Mouse (Mus musculus): ENCODE measurements around the gene Ankrd44. TPM values are rescaled to one million over a fixed set of nuclear protein-coding genes. Genes with fewer than 3 reads are reported as not detected.
A peak's percentile ranks its signal among the peaks of the same experiment; 100 is the strongest.

The Ankrd44 gene
- polyA plus RNA-seq, 1 experiment from 2014 or later, result 20.1 TPM

GRCm38 (mm10) chr1:54660674-54661073, 265.5 kb downstream of the Ankrd44 start:
- no peaks in the 10 kb centered on the region for H3K36me3 ChIP-seq
- no peak overlapping the region for H3K4me3 ChIP-seq
- H3K27me3 ChIP-seq, result no peaks in the 10 kb centered on the region
- no peak for ATAC-seq (ENCODE audit: low FRiP score, low read depth)
- no peaks in the 10 kb centered on the region for H3K9me3 ChIP-seq
- no peak overlapping the region for H3K27ac ChIP-seq (replicated peaks)
- no peak overlapping the region for H3K4me2 ChIP-seq (replicated peaks)
- 94% methylated on average over 6 of the region's 6 CpGs for WGBS
- H3K9ac ChIP-seq (replicated peaks), result no peak overlapping the region
- peaks cover 7% of the 10 kb centered on the region; the same call in 1 of the 2 replicates for H3K4me1 ChIP-seq

- WGBS, result 92% methylated on average over 4 of the region's 4 CpGs
- Histone ChIP-seq H3K27ac (replicated peaks) (no peak overlapping the region), H3K4me3 (no peak overlapping the region), H3K4me2 (replicated peaks) (no peak overlapping the region), H3K4me1 (no peaks in the 10 kb centered on the region), H3K9ac (replicated peaks) (no peak overlapping the region), H3K27me3 (no peaks in the 10 kb centered on the region), H3K36me3 (no peaks in the 10 kb centered on the region), H3K9me3 (no peaks in the 10 kb centered on the region)
- no peak for ATAC-seq (ENCODE audit: low FRiP score, low read depth)
Observed at GRCm38 (mm10) chr1:54658558-54658957, 267.6 kb downstream of the Ankrd44 start.

- Histone ChIP-seq H3K9ac (replicated peaks) (no peak overlapping the region), H3K27me3 (no peaks in the 10 kb centered on the region), H3K4me3 (no peak overlapping the region), H3K4me1 (no peaks in the 10 kb centered on the region), H3K27ac (replicated peaks) (no peak overlapping the region), H3K4me2 (replicated peaks) (no peak overlapping the region), H3K9me3 (no peaks in the 10 kb centered on the region), H3K36me3 (no peaks in the 10 kb centered on the region)
- no peak for ATAC-seq (ENCODE audit: low FRiP score, low read depth)
- WGBS, result 86% methylated on average over 5 of the region's 5 CpGs
Observed at GRCm38 (mm10) chr1:54648237-54648636, 277.9 kb downstream of the Ankrd44 start.

GRCm38 (mm10) chr1:54647335-54647745, 278.8 kb downstream of the Ankrd44 start:
- H3K9ac ChIP-seq (replicated peaks), result no peak overlapping the region
- H3K4me1 ChIP-seq, result no peaks in the 10 kb centered on the region
- 74% methylated on average over 3 of the region's 3 CpGs for WGBS
- no peaks in the 10 kb centered on the region for H3K9me3 ChIP-seq
- no peak overlapping the region for H3K4me3 ChIP-seq
- H3K4me2 ChIP-seq (replicated peaks), result no peak overlapping the region
- no peak for ATAC-seq (ENCODE audit: low FRiP score, low read depth)
- no peaks in the 10 kb centered on the region for H3K27me3 ChIP-seq
- no peaks in the 10 kb centered on the region for H3K36me3 ChIP-seq
- no peak overlapping the region for H3K27ac ChIP-seq (replicated peaks)

- H3K27ac ChIP-seq (replicated peaks), result peak overlapping the region; percentile 61; the same call in 1 of the 2 replicates
Observed at GRCm38 (mm10) chr1:54640184-54640795, 285.9 kb downstream of the Ankrd44 start.

GRCm38 (mm10) chr1:54639506-54640078, 286.6 kb downstream of the Ankrd44 start:
- H3K4me3 ChIP-seq, result no peak overlapping the region
- no peaks in the 10 kb centered on the region for H3K36me3 ChIP-seq
- H3K9me3 ChIP-seq, result no peaks in the 10 kb centered on the region
- peak overlapping the region; percentile 78 for H3K27ac ChIP-seq (replicated peaks)
- ATAC-seq (ENCODE audit: low FRiP score, low read depth), result peak; percentile 69
- no peaks in the 10 kb centered on the region for H3K27me3 ChIP-seq
- H3K9ac ChIP-seq (replicated peaks), result no peak overlapping the region
- H3K4me2 ChIP-seq (replicated peaks), result no peak overlapping the region
- peaks cover 7% of the 10 kb centered on the region; the same call in 1 of the 2 replicates for H3K4me1 ChIP-seq
- WGBS, result 50% methylated on average over 6 of the region's 6 CpGs

More at GRCm38 (mm10) chr1:54640184-54640795, 285.9 kb downstream of the Ankrd44 start:
- peak; percentile 83 for ATAC-seq (ENCODE audit: low FRiP score, low read depth)
- H3K9ac ChIP-seq (replicated peaks), result no peak overlapping the region
- no peaks in the 10 kb centered on the region for H3K9me3 ChIP-seq
- H3K27me3 ChIP-seq, result no peaks in the 10 kb centered on the region
- H3K4me1 ChIP-seq, result peaks cover 7% of the 10 kb centered on the region; the same call in 1 of the 2 replicates
- no peaks in the 10 kb centered on the region for H3K36me3 ChIP-seq
- 32% methylated on average over 5 of the region's 5 CpGs for WGBS
- no peak overlapping the region for H3K4me2 ChIP-seq (replicated peaks)
- H3K4me3 ChIP-seq, result no peak overlapping the region

- 92% methylated on average over 2 of the region's 2 CpGs for WGBS
- Histone ChIP-seq H3K9ac (replicated peaks) (no peak overlapping the region), H3K27me3 (no peaks in the 10 kb centered on the region), H3K4me1 (peaks cover 7% of the 10 kb centered on the region; the same call in 1 of the 2 replicates), H3K9me3 (no peaks in the 10 kb centered on the region), H3K4me3 (no peak overlapping the region), H3K27ac (replicated peaks) (peak overlapping the region; percentile 78), H3K36me3 (no peaks in the 10 kb centered on the region), H3K4me2 (replicated peaks) (no peak overlapping the region)
- ATAC-seq (ENCODE audit: low FRiP score, low read depth), result no peak
Observed at GRCm38 (mm10) chr1:54639076-54639475, 287.1 kb downstream of the Ankrd44 start.

GRCm38 (mm10) chr1:54637340-54637739, 288.8 kb downstream of the Ankrd44 start:
- WGBS, result 86% methylated on average over 2 of the region's 2 CpGs
- Histone ChIP-seq H3K4me1 (peaks cover 7% of the 10 kb centered on the region; the same call in 1 of the 2 replicates), H3K36me3 (no peaks in the 10 kb centered on the region), H3K27me3 (no peaks in the 10 kb centered on the region), H3K4me2 (replicated peaks) (no peak overlapping the region), H3K4me3 (no peak overlapping the region), H3K9me3 (no peaks in the 10 kb centered on the region), H3K9ac (replicated peaks) (no peak overlapping the region), H3K27ac (replicated peaks) (no peak overlapping the region)
- no peak for ATAC-seq (ENCODE audit: low FRiP score, low read depth)

GRCm38 (mm10) chr1:54629106-54629505, 297.1 kb downstream of the Ankrd44 start:
- Histone ChIP-seq H3K9ac (replicated peaks) (no peak overlapping the region), H3K27ac (replicated peaks) (no peak overlapping the region), H3K4me3 (no peak overlapping the region), H3K36me3 (no peaks in the 10 kb centered on the region), H3K4me1 (no peaks in the 10 kb centered on the region), H3K27me3 (no peaks in the 10 kb centered on the region), H3K4me2 (replicated peaks) (no peak overlapping the region), H3K9me3 (no peaks in the 10 kb centered on the region)
- WGBS, result 58% methylated on average over 1 of the region's 1 CpGs
- no peak for ATAC-seq (ENCODE audit: low FRiP score, low read depth)

GRCm38 (mm10) chr1:54614963-54615362, 311.2 kb downstream of the Ankrd44 start:
- H3K27me3 ChIP-seq, result no peaks in the 10 kb centered on the region
- 90% methylated on average over 6 of the region's 6 CpGs for WGBS
- H3K9ac ChIP-seq (replicated peaks), result no peak overlapping the region
- H3K27ac ChIP-seq (replicated peaks), result no peak overlapping the region
- H3K36me3 ChIP-seq, result no peaks in the 10 kb centered on the region
- H3K4me2 ChIP-seq (replicated peaks), result no peak overlapping the region
- H3K9me3 ChIP-seq, result no peaks in the 10 kb centered on the region
- H3K4me1 ChIP-seq, result no peaks in the 10 kb centered on the region
- ATAC-seq (ENCODE audit: low FRiP score, low read depth), result no peak
- no peak overlapping the region for H3K4me3 ChIP-seq

GRCm38 (mm10) chr1:54612344-54612743, 313.8 kb downstream of the Ankrd44 start:
- H3K9ac ChIP-seq (replicated peaks), result no peak overlapping the region
- no peaks in the 10 kb centered on the region for H3K36me3 ChIP-seq
- no peaks in the 10 kb centered on the region for H3K4me1 ChIP-seq
- H3K27ac ChIP-seq (replicated peaks), result no peak overlapping the region
- WGBS, result 75% methylated on average over 6 of the region's 6 CpGs
- no peak overlapping the region for H3K4me3 ChIP-seq
- H3K4me2 ChIP-seq (replicated peaks), result no peak overlapping the region
- no peaks in the 10 kb centered on the region for H3K27me3 ChIP-seq
- no peak for ATAC-seq (ENCODE audit: low FRiP score, low read depth)
- H3K9me3 ChIP-seq, result no peaks in the 10 kb centered on the region

- no peak overlapping the region for H3K4me2 ChIP-seq (replicated peaks)
- no peak for ATAC-seq (ENCODE audit: low FRiP score, low read depth)
- no peak overlapping the region for H3K4me3 ChIP-seq
- H3K9ac ChIP-seq (replicated peaks), result no peak overlapping the region
- no peaks in the 10 kb centered on the region for H3K27me3 ChIP-seq
- H3K4me1 ChIP-seq, result no peaks in the 10 kb centered on the region
- no peaks in the 10 kb centered on the region for H3K36me3 ChIP-seq
- 72% methylated on average over 7 of the region's 7 CpGs for WGBS
- no peak overlapping the region for H3K27ac ChIP-seq (replicated peaks)
- no peaks in the 10 kb centered on the region for H3K9me3 ChIP-seq
Observed at GRCm38 (mm10) chr1:54611891-54612290, 314.3 kb downstream of the Ankrd44 start.
